Mouse (Mus musculus): ENCODE results near the gene Pccb. TPM values are rescaled to one million over a fixed set of nuclear protein-coding genes. Genes with fewer than 3 reads are reported as not detected.

The Pccb gene
- polyA plus RNA-seq (2012; ENCODE audit: low replicate concordance): 33.2 and 52.1 TPM in 2 replicates

GRCm38 (mm10) chr9:101034448-101035098 lies at the start of gene Pccb:
Gene Pccb, minus strand, starts transcription at chr9:101034898.

GRCm38 (mm10) chr9:101073987-101074331 lies 39.3 kb upstream of the Pccb start, which contains the start of gene Msl2:
Gene Msl2, plus strand, starts transcription at chr9:101074101.

Other genes starting within 250 kb of the Pccb start
- 42.2 and 46.0 TPM in 2 replicates for gene Msl2, start 39.2 kb upstream of the Pccb start, polyA plus RNA-seq (2012; ENCODE audit: low replicate concordance)
- gene Ppp2r3a, start 216.9 kb upstream of the Pccb start, polyA plus RNA-seq (2012; ENCODE audit: low replicate concordance): 0.09 TPM in 1 of 2 replicates, not detected in the other

All from leukemia stem cell, adult 10-12 weeks (primary cell).